Mouse (Mus musculus): Measurements from ENCODE around the gene Krt15.

The Krt15 gene

DNA sequence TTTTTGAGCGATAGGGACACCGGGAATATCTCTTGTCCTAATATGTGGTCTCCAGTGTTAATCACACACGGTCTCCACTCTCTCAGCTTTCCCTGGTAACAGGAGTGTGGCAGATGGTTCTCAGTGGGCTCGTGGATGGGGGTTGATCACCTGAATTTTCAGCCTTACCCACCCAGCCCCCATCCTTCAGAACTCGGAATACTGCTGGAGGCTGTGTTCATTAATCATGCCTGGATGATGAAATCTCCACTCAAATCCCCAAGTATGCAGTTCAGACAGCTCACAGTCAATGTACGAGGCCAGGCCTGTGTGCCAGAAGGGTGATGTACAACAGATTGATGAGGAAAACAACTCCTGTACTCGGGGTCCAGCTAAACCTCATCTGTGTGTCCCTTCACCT is 10.8 kb downstream of the Krt15 start:
- no peak for DNase-seq (ENCODE audit: low read depth, low spot score)

DNA sequence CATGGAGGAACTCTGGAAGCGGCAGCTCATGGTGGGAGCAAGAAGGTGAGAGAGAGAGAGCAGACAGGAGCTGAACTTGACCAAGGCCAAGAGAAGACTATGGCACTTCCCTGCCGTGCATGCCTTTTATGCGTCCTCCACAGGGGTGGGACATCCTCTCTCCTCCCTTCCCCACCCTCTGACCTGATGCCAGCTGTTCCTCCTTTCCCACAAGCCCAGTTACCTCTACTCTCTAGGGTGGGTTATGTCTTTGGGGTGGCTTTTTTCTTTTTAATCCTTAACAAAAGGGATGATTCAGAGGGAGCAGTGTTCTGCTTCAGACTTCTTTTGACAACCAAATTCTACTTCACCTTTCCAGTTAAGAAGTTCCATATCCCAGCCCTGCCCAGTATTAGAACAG is 14.3 kb downstream of the Krt15 start, which contains the start of gene Krt13:
Krt13 (minus strand) TSS at position 101 of the 400 bp plus-strand sequence.
- no peak for DNase-seq (ENCODE audit: low read depth, low spot score)

DNA sequence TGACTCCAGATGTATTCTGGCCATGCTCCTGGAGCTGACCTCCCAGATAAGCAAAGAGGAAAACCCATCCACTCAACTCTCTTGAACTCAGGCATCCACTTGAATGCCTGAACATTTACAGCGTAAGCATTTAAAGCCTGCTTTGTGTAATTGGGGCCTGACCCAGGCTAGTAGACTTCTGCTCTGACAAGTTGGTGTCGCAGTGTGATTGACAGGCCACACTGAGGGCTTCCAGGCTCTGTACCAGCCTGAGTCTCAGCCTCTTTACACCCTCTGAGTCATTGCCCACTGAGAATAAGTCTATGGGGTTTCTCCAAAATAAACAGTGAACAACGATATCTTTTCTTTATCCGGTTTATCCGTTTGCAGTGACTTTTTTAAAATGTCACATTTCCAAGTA is 15.4 kb downstream of the Krt15 start:
- DNase-seq (ENCODE audit: low read depth, low spot score): no peak

DNA sequence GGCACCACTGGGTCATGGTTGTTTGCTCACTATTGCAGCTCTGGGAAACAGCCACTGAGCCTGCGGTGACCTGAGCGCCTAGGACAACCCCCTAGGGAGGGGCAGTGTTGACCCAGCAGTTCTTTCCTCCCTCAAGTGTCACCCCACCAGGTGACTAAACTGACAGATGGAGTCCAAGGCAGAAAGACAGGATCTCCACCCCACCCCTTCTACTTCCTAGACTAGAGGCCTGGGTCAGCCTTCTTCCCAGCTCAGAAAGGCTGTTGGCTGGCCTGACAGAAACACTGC is 22.0 kb downstream of the Krt15 start:
- no peak for DNase-seq (ENCODE audit: low read depth, low spot score)

DNA sequence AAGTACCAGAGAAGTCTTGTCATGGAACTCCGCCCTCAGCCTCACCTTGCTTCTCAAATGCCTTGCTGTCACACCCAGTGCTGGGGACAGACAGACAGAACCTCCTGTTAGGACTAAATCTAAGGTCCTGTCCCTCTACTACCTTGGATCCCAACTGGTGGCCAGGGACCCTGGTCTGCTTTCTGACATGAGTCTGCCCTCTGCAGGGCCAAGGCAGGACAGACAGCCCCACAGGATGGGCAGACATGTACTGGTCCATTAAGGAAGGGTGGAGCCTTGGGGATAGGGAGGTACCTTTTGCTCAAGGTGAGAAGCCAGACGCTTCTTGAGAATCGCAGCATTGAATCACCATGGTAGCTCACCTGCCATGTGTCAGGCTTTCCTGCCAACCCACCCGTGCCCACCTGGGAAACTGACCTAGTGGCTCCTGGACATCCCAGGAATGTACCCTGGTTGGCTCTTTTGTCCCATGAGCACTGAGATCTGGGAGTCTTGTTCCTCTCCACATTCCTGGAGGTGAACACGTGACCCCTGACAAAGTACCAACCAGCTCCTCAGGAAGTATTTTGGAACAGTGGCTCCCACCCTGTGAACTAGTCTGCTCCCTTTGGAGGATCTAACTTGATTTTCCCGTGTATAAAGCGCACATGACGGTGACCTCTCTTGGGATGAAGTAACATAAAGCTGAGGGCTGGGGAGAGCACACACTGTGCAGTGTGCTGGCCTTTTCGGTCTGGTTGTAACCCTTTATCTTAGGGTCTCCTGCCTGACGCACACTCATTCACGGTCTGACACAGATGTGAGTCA is 22.6 kb downstream of the Krt15 start:
- DNase-seq (ENCODE audit: low read depth, low spot score): no peak

DNA sequence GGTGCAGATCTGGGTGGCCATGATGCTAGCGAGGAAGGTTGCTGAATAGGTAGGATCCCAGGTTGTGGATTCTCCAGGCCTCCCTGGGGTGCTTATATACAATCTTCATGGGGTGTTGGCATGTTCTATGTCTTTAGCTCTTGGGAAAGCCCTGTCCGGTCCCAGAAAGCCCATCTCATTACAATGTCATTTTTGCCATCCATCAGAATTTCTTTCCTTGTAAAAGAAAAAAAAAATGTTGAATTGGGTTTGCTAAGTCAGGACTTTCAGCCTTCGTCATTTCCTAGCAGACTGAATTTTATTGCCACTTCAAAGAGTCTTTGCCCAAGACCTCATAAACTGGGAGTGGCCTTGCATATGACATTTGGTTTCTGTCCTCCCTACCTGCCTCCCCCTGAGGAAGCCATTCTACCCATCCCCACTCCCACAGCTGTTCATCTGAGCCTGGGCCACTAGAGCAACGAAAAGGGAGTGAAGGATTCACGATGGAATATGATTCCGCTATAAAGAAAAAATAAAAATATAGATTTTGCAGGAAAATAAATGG is 30.1 kb downstream of the Krt15 start, which contains the start of gene Krt36:
Krt36 (minus strand) TSS at position 51 of the 547 bp plus-strand sequence.
- DNase-seq (ENCODE audit: low read depth, low spot score): no peak

DNA sequence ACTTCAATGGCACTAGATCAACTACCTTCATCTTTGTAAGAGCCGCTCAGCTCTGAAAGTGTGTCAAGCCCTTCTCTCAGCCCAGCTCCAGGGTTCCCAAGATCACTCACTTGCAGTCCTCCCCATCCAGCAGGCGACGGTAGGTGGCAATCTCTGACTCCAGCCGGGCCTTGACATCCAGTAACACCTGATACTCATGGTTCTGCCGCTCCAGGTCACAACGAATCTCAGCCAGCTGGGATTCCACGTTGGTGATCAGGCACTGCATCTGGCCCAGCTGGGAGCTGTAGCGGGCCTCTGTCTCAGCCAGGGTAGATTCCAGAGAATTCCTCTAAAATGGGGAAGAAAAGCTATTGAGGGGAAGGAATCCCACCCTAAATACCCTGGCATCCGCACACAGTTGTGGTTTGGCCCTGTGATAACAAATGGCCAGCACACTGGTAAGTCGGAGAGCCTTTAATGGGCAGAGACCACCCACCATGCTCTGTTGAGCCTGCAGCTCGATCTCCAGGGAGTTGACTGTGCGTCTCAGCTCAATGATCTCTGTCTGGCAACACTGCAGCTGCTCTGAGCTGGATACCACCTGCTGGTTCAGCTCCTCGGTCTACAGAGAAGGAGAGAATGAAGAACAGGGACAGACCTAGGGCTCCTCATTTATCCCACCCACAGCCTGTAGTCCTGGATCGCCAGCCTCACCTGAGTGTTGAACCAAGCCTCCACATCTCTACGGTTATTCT is 32.9 kb downstream of the Krt15 start:
- DNase-seq (ENCODE audit: low read depth, low spot score): no peak

DNA sequence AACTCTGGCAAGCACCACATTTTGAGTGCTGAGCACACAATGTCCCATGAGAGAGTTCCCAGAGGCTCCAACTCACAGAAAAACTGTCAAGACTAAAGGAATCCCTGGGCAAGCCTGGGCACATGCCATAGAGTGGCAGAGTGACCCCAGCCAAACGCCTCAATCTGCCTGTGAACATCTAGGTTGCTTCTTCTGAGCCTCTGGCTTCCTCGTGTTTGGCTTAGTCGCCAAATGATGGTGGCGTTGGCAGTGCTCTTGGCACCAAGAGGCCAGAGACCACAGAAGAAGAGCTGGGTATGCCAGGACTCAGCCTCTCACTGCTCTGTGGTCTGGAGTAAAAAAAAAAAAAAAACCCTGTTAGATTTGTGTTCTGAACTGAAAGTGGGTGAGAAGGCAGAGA is 35.3 kb downstream of the Krt15 start:
- DNase-seq (ENCODE audit: low read depth, low spot score): no peak

DNA sequence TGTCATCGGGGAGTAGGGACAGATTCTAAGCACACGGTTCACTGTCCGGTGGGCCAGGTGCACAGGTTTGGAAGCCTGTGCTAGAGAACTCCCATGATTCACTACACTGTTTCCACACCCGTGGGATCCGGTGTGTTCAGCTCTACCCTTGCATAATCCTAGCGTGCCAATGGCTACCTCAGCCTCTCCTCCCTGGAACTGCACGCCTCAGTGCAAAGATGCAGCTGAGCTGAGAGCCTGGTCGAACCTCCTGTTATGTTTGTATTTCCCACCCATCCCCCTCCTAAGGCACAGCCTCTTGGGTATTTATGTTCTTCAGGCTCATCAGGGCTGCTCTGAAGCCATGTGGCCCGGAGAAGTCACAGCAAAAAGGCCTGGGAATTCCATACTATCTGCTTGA is 37.9 kb downstream of the Krt15 start:
- no peak for DNase-seq (ENCODE audit: low read depth, low spot score)

DNA sequence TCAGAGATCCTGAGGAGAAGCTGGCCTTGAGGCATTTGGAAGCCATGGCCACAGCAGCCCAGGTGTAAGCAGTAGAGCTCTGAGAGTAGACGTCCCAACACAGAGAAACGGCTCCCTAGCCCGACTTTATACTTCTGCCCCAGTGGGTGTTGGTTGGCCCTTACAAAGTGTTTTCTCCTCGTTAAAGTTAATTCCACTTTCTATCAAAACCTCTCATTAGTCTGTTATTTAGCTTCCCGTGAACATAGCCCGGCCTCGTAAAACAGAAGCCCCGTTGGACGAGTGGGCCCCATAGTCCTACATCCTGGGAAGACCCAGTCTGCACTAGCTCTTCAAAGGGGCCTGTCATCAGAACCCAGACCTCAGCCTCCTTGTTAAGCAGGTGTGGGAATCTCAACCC is 39.6 kb downstream of the Krt15 start, which contains the start of gene Krt35:
Krt35 (minus strand) TSS at position 101 of the 400 bp plus-strand sequence.
- no peak for DNase-seq (ENCODE audit: low read depth, low spot score)

DNA sequence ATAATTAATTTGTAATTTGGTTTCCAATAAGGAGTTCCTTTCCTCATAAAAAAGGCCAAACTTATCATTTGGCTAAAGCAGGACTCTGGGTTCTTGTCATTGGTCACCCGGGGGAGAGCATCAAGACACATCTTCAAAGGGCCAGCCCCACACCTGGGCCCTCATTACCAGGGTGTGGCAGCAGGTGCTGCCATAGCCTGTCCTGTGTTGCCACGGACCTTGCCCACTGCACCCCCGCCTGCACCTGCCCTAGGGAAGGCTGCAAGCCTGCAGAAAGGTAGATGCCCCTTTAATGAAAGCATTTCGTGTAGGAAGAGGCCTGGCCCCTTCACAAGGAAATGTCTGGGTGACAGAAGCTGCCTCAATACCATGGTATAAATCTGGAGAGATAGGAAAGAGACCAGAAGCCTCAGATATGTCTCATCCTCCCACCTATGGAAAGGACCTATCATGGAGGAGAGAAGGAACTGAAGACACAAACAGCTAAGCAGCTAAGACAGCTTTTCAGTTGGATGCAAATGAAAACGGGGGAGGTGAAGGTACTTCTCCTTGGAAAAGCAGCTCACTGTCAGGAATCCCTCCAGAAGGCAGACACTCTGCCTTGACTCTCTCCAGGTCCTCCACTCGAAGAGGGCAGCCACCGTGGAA is 47.2 kb downstream of the Krt15 start:
- peak; percentile 66 for DNase-seq (ENCODE audit: low read depth, low spot score)

DNA sequence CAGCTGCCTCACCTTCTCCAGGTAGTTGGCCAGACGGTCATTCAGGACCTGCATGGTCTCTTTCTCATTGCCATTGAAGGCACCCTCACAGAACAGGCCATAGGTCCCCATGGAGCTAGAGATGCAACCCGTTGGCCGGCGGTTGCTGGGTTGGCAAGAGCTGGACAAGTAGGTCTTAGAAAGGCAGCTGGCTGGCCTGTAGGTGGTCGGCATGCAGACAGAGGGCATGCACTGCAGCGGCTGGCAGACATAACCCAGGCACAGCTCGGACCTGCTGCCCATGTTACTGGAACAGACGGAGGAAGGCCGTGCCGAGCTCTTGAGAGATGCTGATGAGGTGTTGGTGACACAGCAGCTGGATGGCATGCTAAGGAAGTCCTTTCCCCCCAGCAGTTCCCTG is 47.9 kb downstream of the Krt15 start, which contains the start of gene Krt32:
Krt32 (minus strand) TSS at position 366 of the 400 bp plus-strand sequence.
- no peak for DNase-seq (ENCODE audit: low read depth, low spot score)

Measured in brain, adult 2 months (tissue).